Mouse (Mus musculus) midbrain, embryonic 16.5 days (tissue): ENCODE measurements at regions not wholly inside any gene's neighbourhood (a gene's known extent, or its start where the extent isn't known, plus 50 kb on each side); places are given as distances from the start of the nearest gene placed in this dataset.

Experiments
- ATAC-seq: fragments of 200-750 bp; cut with Nextera tagmentation; 2 replicates; pipeline ENCODE4 v1.8.0; 2017; ENCODE audit warnings: moderate TSS enrichment
- H3K27ac ChIP-seq: fragments of 300-500 bp; sonication (generic); 2 replicates; pipeline ENCODE4 v1.5.1; 2014; ENCODE audit warnings: mild to moderate bottlenecking, low read length, mixed read lengths
- H3K27me3 ChIP-seq: fragments of 300-500 bp; sonication (generic); 2 replicates; pipeline ENCODE4 v1.6.1; 2014; ENCODE audit warnings: low read depth, low read length, mixed read lengths; ENCODE audit not compliant: control insufficient read depth, insufficient read depth
- H3K36me3 ChIP-seq: fragments of 300-500 bp; sonication (generic); 2 replicates; pipeline ENCODE4 v1.6.1; 2014; ENCODE audit warnings: mild to moderate bottlenecking, low read length, moderate library complexity, mixed read lengths; ENCODE audit not compliant: control insufficient read depth, insufficient read depth
- H3K4me1 ChIP-seq: fragments of 300-500 bp; sonication (generic); 2 replicates; pipeline ENCODE4 v1.6.1; 2014; ENCODE audit warnings: mild to moderate bottlenecking, low read length, mixed read lengths; ENCODE audit not compliant: control insufficient read depth, insufficient read depth
- H3K4me2 ChIP-seq: fragments of 300-500 bp; sonication (generic); 2 replicates; pipeline ENCODE4 v1.6.1; 2014; ENCODE audit warnings: mild to moderate bottlenecking, low read length, mixed read lengths
- H3K4me3 ChIP-seq: fragments of 300-500 bp; sonication (generic); 2 replicates; pipeline ENCODE4 v1.5.1; 2014; ENCODE audit warnings: low read depth, mild to moderate bottlenecking, low read length, moderate library complexity, mixed read lengths
- H3K9ac ChIP-seq: fragments of 300-500 bp; sonication (generic); 2 replicates; pipeline ENCODE4 v1.6.1; 2014; ENCODE audit warnings: low read depth, low read length, mixed read lengths
- H3K9me3 ChIP-seq: fragments of 300-500 bp; sonication (generic); replicated peaks from 2 replicates; pipeline ENCODE4 v1.6.1; 2014; ENCODE audit warnings: mild to moderate bottlenecking, low read length, mixed read lengths; ENCODE audit not compliant: control insufficient read depth, poor library complexity, severe bottlenecking
- WGBS: fragments of 180-500 bp; shearing (Covaris S2); extraction: QIAGEN DNeasy Blood & Tissue Kit; methylation state at CpG from one replicate; pipeline ENCODE4 v1.1.7; 2014; 5-methylcytosine and 5-hydroxymethylcytosine counted together

DNA sequence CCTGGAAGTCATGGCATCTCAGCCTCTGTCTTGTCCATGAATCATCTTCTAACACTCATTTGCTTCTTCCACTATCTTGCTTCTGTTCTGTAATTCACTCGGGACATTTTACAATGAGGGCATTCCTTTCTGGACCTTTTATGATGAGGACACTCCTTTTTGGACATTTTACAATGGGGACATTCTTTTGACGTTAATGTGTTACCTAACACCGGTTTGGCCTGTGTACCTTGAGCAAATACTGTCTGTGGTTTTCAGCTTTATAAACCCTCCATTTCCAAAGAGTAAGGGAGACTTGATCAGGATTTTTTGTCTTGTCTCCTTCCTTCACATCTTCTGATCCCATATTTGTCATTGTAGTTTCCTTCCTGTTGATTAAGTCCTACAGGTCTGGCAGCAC lies 1262.3 kb upstream of the Cdh8 start:
- Histone ChIP-seq H3K4me2 (no peak overlapping the region), H3K9ac (no peak overlapping the region), H3K4me3 (no peak overlapping the region), H3K4me1 (no peaks in the 10 kb centered on the region), H3K27me3 (no peaks in the 10 kb centered on the region), H3K27ac (no peak overlapping the region), H3K9me3 (no peaks in the 10 kb centered on the region), H3K36me3 (no peaks in the 10 kb centered on the region)
- 91% methylated on average over 3 of the region's 3 CpGs for WGBS
- no peak for ATAC-seq
